Mouse (Mus musculus): ENCODE data around the gene Chst13. TPM values are rescaled to one million over a fixed set of nuclear protein-coding genes. Genes with fewer than 3 reads are reported as not detected.

Gene Chst13
- total RNA-seq, 1 experiment, result 0.54 TPM

- no peak for DNase-seq (ENCODE audit: low read depth, low spot score)
- Histone ChIP-seq H3K9me3 (ENCODE audit: control insufficient read depth, insufficient read depth, low read depth, low read length) (no peaks in the 10 kb centered on the region), H3K4me1 (ENCODE audit: control insufficient read depth in 2 of 2, insufficient read depth in 2 of 2, low read length in 2 of 2, poor library complexity in 1 of 2) (0 out of 4 replicates have a peak, but pooled peaks cover 0 to 3% of the 10 kb centered on the region in 2 experiments), H3K36me3 (ENCODE audit: control insufficient read depth, insufficient read depth, low read length, poor library complexity, severe bottlenecking) (no peaks in the 10 kb centered on the region), H3K9ac (ENCODE audit: insufficient read depth, low read depth, low read length, poor library complexity, severe bottlenecking) (no peak overlapping the region), H3K27ac (ENCODE audit: insufficient read depth, low read depth, low read length, poor library complexity, severe bottlenecking) (no peak overlapping the region), H3K4me3 (ENCODE audit: insufficient read depth in 1 of 2, low read depth in 1 of 2, low read length in 2 of 2, poor library complexity in 1 of 2, severe bottlenecking in 1 of 2) (peak overlapping the region; percentile 36 to 56; a peak in 3 of 4 replicates)
- no peak for TF ChIP-seq MAFK (IDR thresholded peaks at IDR 0.05; ENCODE audit: insufficient read depth, low read depth, low read length)
- no peak for TF ChIP-seq ZNF384 (IDR thresholded peaks at IDR 0.05; ENCODE audit: low read depth, low read length)
- TF ChIP-seq HCFC1 (IDR thresholded peaks at IDR 0.05; ENCODE audit: borderline replicate concordance, insufficient read depth, low read length), result no peak
- no peak for TF ChIP-seq ZC3H11A (IDR thresholded peaks at IDR 0.05; ENCODE audit: borderline replicate concordance, low read depth, low read length)
- in situ Hi-C loops (cut with MboI; ENCODE audit: low sequenced_read_pairs in 2 of 2, unreplicated experiment in 2 of 2), result no loop called here
Measured at GRCm38 (mm10) chr6:90324463-90324862, 522 bp downstream of the Chst13 start.

GRCm38 (mm10) chr6:90324026-90324425 lies 959 bp downstream of the Chst13 start:
- Histone ChIP-seq H3K27ac (ENCODE audit: insufficient read depth, low read depth, low read length, poor library complexity, severe bottlenecking) (no peak overlapping the region), H3K4me1 (ENCODE audit: control insufficient read depth in 2 of 2, insufficient read depth in 2 of 2, low read length in 2 of 2, poor library complexity in 1 of 2) (0 out of 4 replicates have a peak, but pooled peaks cover 0 to 3% of the 10 kb centered on the region in 2 experiments), H3K9me3 (ENCODE audit: control insufficient read depth, insufficient read depth, low read depth, low read length) (no peaks in the 10 kb centered on the region), H3K36me3 (ENCODE audit: control insufficient read depth, insufficient read depth, low read length, poor library complexity, severe bottlenecking) (no peaks in the 10 kb centered on the region), H3K9ac (ENCODE audit: insufficient read depth, low read depth, low read length, poor library complexity, severe bottlenecking) (no peak overlapping the region), H3K4me3 (ENCODE audit: insufficient read depth in 1 of 2, low read depth in 1 of 2, low read length in 2 of 2, poor library complexity in 1 of 2, severe bottlenecking in 1 of 2) (no peak overlapping the region)
- TF ChIP-seq ZNF384 (IDR thresholded peaks at IDR 0.05; ENCODE audit: low read depth, low read length), result no peak
- in situ Hi-C loops (cut with MboI; ENCODE audit: low sequenced_read_pairs in 2 of 2, unreplicated experiment in 2 of 2), result no loop called here
- DNase-seq (ENCODE audit: low read depth, low spot score), result no peak

GRCm38 (mm10) chr6:90321811-90322210 lies 3.2 kb downstream of the Chst13 start:
- DNase-seq (ENCODE audit: low read depth, low spot score), result no peak
- TF ChIP-seq ZC3H11A (IDR thresholded peaks at IDR 0.05; ENCODE audit: borderline replicate concordance, low read depth, low read length) (no peak), CHD2 (IDR thresholded peaks at IDR 0.05; ENCODE audit: low read depth, low read length) (no peak), HCFC1 (IDR thresholded peaks at IDR 0.05; ENCODE audit: borderline replicate concordance, insufficient read depth, low read length) (no peak), ZNF384 (IDR thresholded peaks at IDR 0.05; ENCODE audit: low read depth, low read length) (no peak), MAFK (IDR thresholded peaks at IDR 0.05; ENCODE audit: insufficient read depth, low read depth, low read length) (no peak)
- H3K9ac ChIP-seq (ENCODE audit: insufficient read depth, low read depth, low read length, poor library complexity, severe bottlenecking), result no peak overlapping the region
- no peaks in the 10 kb centered on the region for H3K36me3 ChIP-seq (ENCODE audit: control insufficient read depth, insufficient read depth, low read length, poor library complexity, severe bottlenecking)
- in situ Hi-C loops (cut with MboI; ENCODE audit: low sequenced_read_pairs in 2 of 2, unreplicated experiment in 2 of 2), result no loop called here
- no peak overlapping the region for H3K27ac ChIP-seq (ENCODE audit: insufficient read depth, low read depth, low read length, poor library complexity, severe bottlenecking)
- H3K4me1 ChIP-seq (ENCODE audit: control insufficient read depth in 2 of 2, insufficient read depth in 2 of 2, low read length in 2 of 2, poor library complexity in 1 of 2), result 0 out of 4 replicates have a peak, but pooled peaks cover 0 to 3% of the 10 kb centered on the region in 2 experiments
- H3K4me3 ChIP-seq (ENCODE audit: insufficient read depth in 1 of 2, low read depth in 1 of 2, low read length in 2 of 2, poor library complexity in 1 of 2, severe bottlenecking in 1 of 2), result no peak overlapping the region
- H3K9me3 ChIP-seq (ENCODE audit: control insufficient read depth, insufficient read depth, low read depth, low read length), result no peaks in the 10 kb centered on the region

GRCm38 (mm10) chr6:90320429-90320828 lies 4.6 kb downstream of the Chst13 start:
- no peak overlapping the region for H3K4me3 ChIP-seq (ENCODE audit: insufficient read depth in 1 of 2, low read depth in 1 of 2, low read length in 2 of 2, poor library complexity in 1 of 2, severe bottlenecking in 1 of 2)
- TF ChIP-seq HCFC1 (IDR thresholded peaks at IDR 0.05; ENCODE audit: borderline replicate concordance, insufficient read depth, low read length), result no peak
- H3K4me1 ChIP-seq (ENCODE audit: control insufficient read depth in 2 of 2, insufficient read depth in 2 of 2, low read length in 2 of 2, poor library complexity in 1 of 2), result 0 out of 4 replicates have a peak, but pooled peaks cover 0 to 3% of the 10 kb centered on the region in 2 experiments
- H3K9ac ChIP-seq (ENCODE audit: insufficient read depth, low read depth, low read length, poor library complexity, severe bottlenecking), result no peak overlapping the region
- no peak for DNase-seq (ENCODE audit: low read depth, low spot score)
- no peaks in the 10 kb centered on the region for H3K36me3 ChIP-seq (ENCODE audit: control insufficient read depth, insufficient read depth, low read length, poor library complexity, severe bottlenecking)
- in situ Hi-C loops (cut with MboI; ENCODE audit: low sequenced_read_pairs in 2 of 2, unreplicated experiment in 2 of 2), result no loop called here
- no peak overlapping the region for H3K27ac ChIP-seq (ENCODE audit: insufficient read depth, low read depth, low read length, poor library complexity, severe bottlenecking)
- peaks cover 2% of the 10 kb centered on the region; the same call in 1 of the 2 replicates for H3K9me3 ChIP-seq (ENCODE audit: control insufficient read depth, insufficient read depth, low read depth, low read length)

GRCm38 (mm10) chr6:90319475-90320191 lies 5.4 kb downstream of the Chst13 start:
- no peak for DNase-seq (ENCODE audit: low read depth, low spot score)
- Histone ChIP-seq H3K27ac (ENCODE audit: insufficient read depth, low read depth, low read length, poor library complexity, severe bottlenecking) (no peak overlapping the region), H3K4me1 (ENCODE audit: control insufficient read depth in 2 of 2, insufficient read depth in 2 of 2, low read length in 2 of 2, poor library complexity in 1 of 2) (no peaks in the 10 kb centered on the region), H3K9me3 (ENCODE audit: control insufficient read depth, insufficient read depth, low read depth, low read length) (peaks cover 2% of the 10 kb centered on the region; the same call in 1 of the 2 replicates), H3K9ac (ENCODE audit: insufficient read depth, low read depth, low read length, poor library complexity, severe bottlenecking) (no peak overlapping the region), H3K4me3 (ENCODE audit: insufficient read depth in 1 of 2, low read depth in 1 of 2, low read length in 2 of 2, poor library complexity in 1 of 2, severe bottlenecking in 1 of 2) (no peak overlapping the region), H3K36me3 (ENCODE audit: control insufficient read depth, insufficient read depth, low read length, poor library complexity, severe bottlenecking) (no peaks in the 10 kb centered on the region)
- in situ Hi-C loops (cut with MboI; ENCODE audit: low sequenced_read_pairs in 2 of 2, unreplicated experiment in 2 of 2), result no loop called here
- no peak for TF ChIP-seq HCFC1 (IDR thresholded peaks at IDR 0.05; ENCODE audit: borderline replicate concordance, insufficient read depth, low read length)

Measured in ES-E14 (cell line).